Mouse (Mus musculus) hindbrain, embryonic 14.5 days (tissue): ENCODE results near the gene St3gal3. TPM values are rescaled to one million over a fixed set of nuclear protein-coding genes. Genes with fewer than 3 reads are reported as not detected.

Experiments
- ATAC-seq: fragments of 200-750 bp; cut with Nextera tagmentation; 2 replicates; pipeline ENCODE4 v1.8.0; 2017; ENCODE audit warnings: moderate number of reproducible peaks, mild to moderate bottlenecking, moderate TSS enrichment, moderate library complexity; ENCODE audit not compliant: low FRiP score
- DNase-seq: peaks from one replicate; pipeline ENCODE4 v3.0.0-alpha.2; 2015; ENCODE audit warnings: low spot score
- H3K27ac ChIP-seq: fragments of 300-500 bp; sonication (generic); 2 replicates; pipeline ENCODE4 v1.5.1; 2014; ENCODE audit warnings: mild to moderate bottlenecking, moderate library complexity
- H3K27me3 ChIP-seq: fragments of 300-500 bp; sonication (generic); 2 replicates; pipeline ENCODE4 v1.6.1; 2014; ENCODE audit warnings: mild to moderate bottlenecking, low read length, mixed read lengths; ENCODE audit not compliant: control insufficient read depth, insufficient read depth
- H3K36me3 ChIP-seq: fragments of 300-500 bp; sonication (generic); replicated peaks from 2 replicates; pipeline ENCODE4 v1.6.1; 2014; ENCODE audit not compliant: control insufficient read depth, insufficient read depth
- H3K4me1 ChIP-seq: fragments of 300-500 bp; sonication (generic); replicated peaks from 2 replicates; pipeline ENCODE4 v1.6.1; 2014; ENCODE audit warnings: antibody characterized with exemption, low read length, mixed read lengths; ENCODE audit not compliant: control insufficient read depth, insufficient read depth
- H3K4me2 ChIP-seq: fragments of 300-500 bp; sonication (generic); replicated peaks from 2 replicates; pipeline ENCODE4 v1.6.1; 2014; ENCODE audit warnings: mild to moderate bottlenecking, moderate library complexity
- H3K4me3 ChIP-seq: fragments of 300-500 bp; sonication (generic); replicated peaks from 2 replicates; pipeline ENCODE4 v1.5.1; 2014; ENCODE audit warnings: mild to moderate bottlenecking, low read length
- H3K9ac ChIP-seq: fragments of 300-500 bp; sonication (generic); 2 replicates; pipeline ENCODE4 v1.6.1; 2014
- H3K9me3 ChIP-seq: fragments of 300-500 bp; sonication (generic); 2 replicates; pipeline ENCODE4 v1.6.1; 2016; ENCODE audit warnings: low read length; ENCODE audit not compliant: control insufficient read depth
- WGBS: fragments of 180-500 bp; shearing (Covaris S2); extraction: QIAGEN DNeasy Blood & Tissue Kit; methylation state at CpG from one replicate; pipeline ENCODE4 v1.1.7; 2014; 5-methylcytosine and 5-hydroxymethylcytosine counted together
- polyA plus RNA-seq: library from polyadenylated mRNA; unstranded; fragments of >200 nt; fragmentation: Nextera tagmentation; extraction: Ambion mirVana; gene quantifications from 2 replicates; pipeline ENCODE4 v1.2.1, GENCODE M21; 2014

Gene St3gal3
- polyA plus RNA-seq, 1 experiment from 2014 or later, result 11.5 TPM

DNA sequence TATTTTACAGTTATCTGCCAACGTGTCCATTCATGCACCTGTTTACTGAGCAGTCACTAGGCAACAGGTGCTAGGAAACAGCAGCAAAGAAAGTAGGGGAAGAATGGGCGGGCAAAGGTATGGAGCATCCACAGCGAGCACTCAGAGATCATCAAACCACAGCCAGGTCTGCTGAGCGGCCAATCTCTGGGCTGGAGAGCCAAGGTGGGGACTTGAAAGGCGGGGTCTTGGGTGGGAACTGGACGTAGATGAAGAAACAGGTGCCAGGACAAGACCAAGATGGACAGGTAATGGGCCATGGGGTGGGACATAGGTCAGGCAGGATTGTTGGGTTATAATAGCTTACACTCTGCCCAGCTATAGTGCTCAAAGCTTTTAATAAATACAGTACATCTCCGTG lies 109.3 kb downstream of the St3gal3 start:
- 92% methylated on average over 7 of the region's 7 CpGs for WGBS
- H3K36me3 ChIP-seq, result no peaks in the 10 kb centered on the region
- no peak overlapping the region for H3K9ac ChIP-seq
- no peak overlapping the region for H3K27ac ChIP-seq
- H3K27me3 ChIP-seq, result no peaks in the 10 kb centered on the region
- no peak for DNase-seq
- H3K9me3 ChIP-seq, result no peaks in the 10 kb centered on the region
- no peak overlapping the region for H3K4me2 ChIP-seq
- ATAC-seq, result no peak
- H3K4me1 ChIP-seq, result no peaks in the 10 kb centered on the region
- no peak overlapping the region for H3K4me3 ChIP-seq

DNA sequence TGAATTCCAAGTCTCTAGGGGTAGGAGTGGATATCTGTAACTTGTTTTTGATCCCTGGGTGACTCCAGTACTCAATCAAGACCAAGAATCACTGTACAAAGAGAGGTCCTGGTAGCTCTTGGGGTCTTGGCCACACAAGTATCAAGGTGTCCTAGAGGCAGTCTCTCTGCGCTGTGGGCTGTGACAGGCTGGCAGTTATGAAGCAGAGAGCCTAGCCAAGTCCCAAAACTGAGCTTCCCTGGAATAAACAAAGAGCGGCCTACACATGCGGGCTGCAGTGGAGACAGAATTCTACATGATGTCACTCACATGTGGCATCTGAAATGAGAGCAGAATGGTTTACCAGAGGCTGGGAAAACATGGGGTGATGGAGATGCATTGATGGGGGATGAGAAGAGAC lies 111.9 kb downstream of the St3gal3 start:
- H3K27me3 ChIP-seq, result no peaks in the 10 kb centered on the region
- no peak overlapping the region for H3K4me2 ChIP-seq
- H3K4me1 ChIP-seq, result 0 out of 2 replicates have a peak, but pooled peaks cover 3% of the 10 kb centered on the region
- no peaks in the 10 kb centered on the region for H3K9me3 ChIP-seq
- H3K4me3 ChIP-seq, result no peak overlapping the region
- H3K36me3 ChIP-seq, result no peaks in the 10 kb centered on the region
- H3K9ac ChIP-seq, result no peak overlapping the region
- ATAC-seq (no peak), DNase-seq (no peak)
- no peak overlapping the region for H3K27ac ChIP-seq
- WGBS, result 93% methylated on average over 3 of the region's 3 CpGs

DNA sequence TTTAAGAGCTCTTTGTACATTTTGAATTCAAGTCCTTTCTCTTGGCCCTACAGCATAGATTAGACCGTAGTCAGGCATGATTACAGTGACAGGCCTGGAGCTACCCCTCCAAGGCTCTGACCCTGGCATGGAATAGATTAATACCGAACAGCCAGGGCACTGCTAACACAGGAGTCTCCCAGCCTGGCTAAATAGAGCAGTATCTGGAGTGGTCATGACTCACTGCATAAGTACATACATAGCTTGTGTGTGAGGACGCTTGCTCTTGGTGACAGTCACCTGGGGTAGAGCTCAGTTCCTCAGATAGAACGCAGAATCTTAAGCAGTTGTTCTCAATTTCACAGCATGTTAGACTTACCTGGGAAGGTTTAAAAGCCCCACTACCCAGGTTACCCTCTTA lies 112.3 kb downstream of the St3gal3 start:
- H3K36me3 ChIP-seq, result no peaks in the 10 kb centered on the region
- DNase-seq, result no peak
- 0 out of 2 replicates have a peak, but pooled peaks cover 3% of the 10 kb centered on the region for H3K4me1 ChIP-seq
- ATAC-seq, result no peak
- H3K27ac ChIP-seq, result no peak overlapping the region
- H3K27me3 ChIP-seq, result no peaks in the 10 kb centered on the region
- H3K9me3 ChIP-seq, result no peaks in the 10 kb centered on the region
- WGBS, result 89% methylated on average over 4 of the region's 4 CpGs
- H3K9ac ChIP-seq, result no peak overlapping the region
- no peak overlapping the region for H3K4me2 ChIP-seq
- H3K4me3 ChIP-seq, result no peak overlapping the region

DNA sequence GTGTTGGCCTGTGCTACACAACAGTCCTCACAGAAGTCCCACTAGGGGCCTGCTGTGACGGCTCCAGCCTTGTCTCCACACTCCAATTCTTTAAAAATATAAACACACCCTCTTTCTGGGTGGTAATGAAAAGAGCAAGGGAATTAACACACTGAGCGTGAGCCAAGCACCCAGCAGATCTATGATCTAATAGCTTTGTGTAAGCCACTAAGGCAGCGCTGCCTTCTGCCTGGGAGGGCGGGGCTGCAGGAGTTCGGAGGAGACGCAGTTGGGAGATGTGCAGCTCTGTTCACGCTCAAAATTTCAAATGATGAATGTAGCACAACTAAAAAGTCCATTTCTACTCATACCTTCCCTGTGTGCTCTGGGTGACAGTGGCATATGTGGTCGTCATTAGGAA lies 115.1 kb downstream of the St3gal3 start:
- H3K9ac ChIP-seq, result no peak overlapping the region
- peaks cover 13% of the 10 kb centered on the region for H3K4me1 ChIP-seq
- H3K27ac ChIP-seq, result no peak overlapping the region
- H3K4me3 ChIP-seq, result no peak overlapping the region
- H3K4me2 ChIP-seq, result no peak overlapping the region
- ATAC-seq (no peak), DNase-seq (no peak)
- H3K27me3 ChIP-seq, result no peaks in the 10 kb centered on the region
- H3K9me3 ChIP-seq, result no peaks in the 10 kb centered on the region
- 72% methylated on average over 8 of the region's 8 CpGs for WGBS
- no peaks in the 10 kb centered on the region for H3K36me3 ChIP-seq

DNA sequence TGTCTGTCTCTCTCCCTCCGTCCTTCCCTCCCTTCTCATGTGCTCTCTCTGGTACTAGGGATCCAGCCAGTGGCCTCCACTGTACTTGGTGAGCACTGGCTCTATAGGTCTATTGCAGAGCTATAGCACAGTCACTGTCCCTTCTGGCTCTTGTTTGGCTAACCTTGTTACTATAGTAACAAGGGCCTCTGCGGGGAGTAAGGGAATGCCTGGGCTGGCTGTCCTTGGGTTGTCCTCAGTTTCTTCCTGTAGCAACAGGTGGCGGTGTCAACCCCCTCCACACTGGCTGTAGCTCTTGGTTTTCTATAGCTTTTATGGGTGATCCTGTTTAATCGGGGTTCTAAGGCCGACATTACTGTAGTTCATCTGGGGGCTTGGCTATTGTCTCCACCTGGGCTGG lies 115.5 kb downstream of the St3gal3 start:
- Histone ChIP-seq H3K4me1 (peaks cover 13% of the 10 kb centered on the region), H3K27ac (no peak overlapping the region), H3K36me3 (no peaks in the 10 kb centered on the region), H3K9ac (no peak overlapping the region), H3K4me2 (no peak overlapping the region), H3K9me3 (no peaks in the 10 kb centered on the region), H3K27me3 (no peaks in the 10 kb centered on the region), H3K4me3 (no peak overlapping the region)
- ATAC-seq (no peak; the same call in 1 of the 2 replicates), DNase-seq (no peak)
- WGBS, result 72% methylated on average over 5 of the region's 5 CpGs

DNA sequence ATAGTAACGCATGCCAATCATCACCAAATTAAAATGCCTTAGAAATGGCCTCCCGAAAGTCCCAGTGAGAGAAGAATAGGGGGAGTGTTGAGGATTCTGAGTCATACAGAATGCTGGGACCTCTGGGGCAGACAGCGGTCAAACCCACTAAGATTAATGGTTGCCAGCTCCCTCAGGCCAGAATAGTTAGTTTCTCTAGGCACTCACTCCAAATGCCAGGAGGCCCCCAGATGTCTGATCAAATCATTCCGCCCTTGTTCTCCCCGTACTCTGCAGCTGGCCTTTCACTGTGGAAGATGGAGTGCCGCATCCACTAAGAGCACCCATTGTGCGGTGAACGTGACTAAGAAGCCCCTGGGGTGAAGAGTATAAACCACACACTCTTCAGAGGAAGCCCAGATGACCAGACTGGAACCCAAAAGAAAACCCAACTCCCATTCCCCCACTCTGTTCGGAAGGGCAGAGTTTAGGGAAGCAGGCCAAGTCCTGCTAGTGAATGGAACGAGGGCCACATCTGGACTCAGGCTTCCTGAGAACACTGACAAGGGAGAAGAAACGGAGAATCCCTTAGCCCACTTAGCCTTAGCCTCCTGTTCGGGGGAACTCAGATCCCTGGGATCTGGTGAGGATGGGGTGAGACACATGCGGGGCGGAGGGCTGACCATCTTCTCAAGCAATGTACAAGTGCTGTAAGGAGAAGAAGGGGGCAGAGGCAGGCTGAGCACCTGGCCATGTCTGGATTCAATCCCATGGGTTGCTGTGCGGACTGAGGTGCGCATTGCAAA lies 117.5 kb downstream of the St3gal3 start:
- WGBS, result 56% methylated on average over 16 of the region's 16 CpGs
- no peak overlapping the region for H3K4me2 ChIP-seq
- H3K4me1 ChIP-seq, result peaks cover 13% of the 10 kb centered on the region
- ATAC-seq, result no peak
- H3K9ac ChIP-seq, result no peak overlapping the region
- no peak for DNase-seq
- no peak overlapping the region for H3K27ac ChIP-seq
- no peak overlapping the region for H3K4me3 ChIP-seq
- no peaks in the 10 kb centered on the region for H3K27me3 ChIP-seq
- no peaks in the 10 kb centered on the region; the same call in 1 of the 2 replicates for H3K36me3 ChIP-seq
- no peaks in the 10 kb centered on the region for H3K9me3 ChIP-seq

DNA sequence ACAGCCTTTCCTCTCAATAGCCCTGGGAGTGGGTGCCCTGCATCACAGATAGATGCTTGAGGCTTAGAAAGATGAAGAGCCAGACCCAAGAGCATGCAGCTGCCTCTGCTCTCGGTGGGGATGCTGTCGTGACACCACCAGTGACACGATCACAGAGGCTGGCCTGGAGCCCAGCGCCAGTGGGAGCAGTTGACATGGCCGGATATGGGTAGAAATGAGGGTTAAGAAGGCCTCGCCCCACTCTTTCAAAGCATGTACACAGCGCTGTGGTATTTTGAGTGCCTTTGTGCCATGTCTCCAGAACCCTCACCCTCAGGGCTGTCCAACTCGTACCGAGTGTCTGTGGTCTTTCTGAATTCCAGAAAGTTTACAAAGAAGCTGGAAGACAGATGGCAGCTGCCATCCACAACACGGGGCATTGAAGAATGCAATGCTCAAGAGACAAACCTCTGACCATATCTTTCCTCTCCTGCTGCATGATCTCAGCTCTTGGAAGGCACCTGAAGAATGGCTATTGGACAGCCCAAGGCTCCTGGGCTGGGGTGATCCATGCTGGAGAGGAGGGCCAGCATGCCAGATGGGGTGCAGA lies 118.3 kb downstream of the St3gal3 start:
- WGBS, result 58% methylated on average over 10 of the region's 10 CpGs
- DNase-seq (no peak), ATAC-seq (no peak)
- Histone ChIP-seq H3K4me3 (no peak overlapping the region), H3K4me2 (no peak overlapping the region), H3K36me3 (no peaks in the 10 kb centered on the region; the same call in 1 of the 2 replicates), H3K27ac (no peak overlapping the region), H3K9ac (no peak overlapping the region), H3K27me3 (no peaks in the 10 kb centered on the region), H3K9me3 (no peaks in the 10 kb centered on the region), H3K4me1 (peaks cover 13% of the 10 kb centered on the region)

DNA sequence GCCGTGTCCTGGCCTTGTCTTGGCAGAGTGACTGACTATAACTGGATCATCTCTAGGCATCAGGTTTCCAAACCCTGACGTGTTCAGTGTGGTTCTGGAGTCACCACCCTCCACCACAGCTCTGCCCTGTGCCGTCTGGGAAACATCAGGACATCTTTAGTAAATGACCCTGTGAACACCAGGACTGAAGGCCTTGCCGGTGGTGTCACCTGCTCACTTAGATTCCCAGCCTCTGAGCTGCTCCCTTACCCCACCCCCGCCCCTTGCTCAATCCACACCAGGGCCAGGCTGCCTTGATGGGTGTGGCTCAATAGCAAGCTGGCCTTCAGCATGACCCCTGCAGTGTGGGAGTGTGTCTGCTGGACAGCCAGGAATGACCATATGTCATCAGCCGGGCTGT lies 119.1 kb downstream of the St3gal3 start:
- Histone ChIP-seq H3K4me1 (peaks cover 13% of the 10 kb centered on the region), H3K4me3 (no peak overlapping the region), H3K36me3 (no peaks in the 10 kb centered on the region; the same call in 1 of the 2 replicates), H3K27ac (no peak overlapping the region), H3K27me3 (no peaks in the 10 kb centered on the region), H3K9me3 (no peaks in the 10 kb centered on the region), H3K9ac (no peak overlapping the region), H3K4me2 (no peak overlapping the region)
- no peak for DNase-seq
- no peak for ATAC-seq
- 44% methylated on average over 6 of the region's 6 CpGs for WGBS

DNA sequence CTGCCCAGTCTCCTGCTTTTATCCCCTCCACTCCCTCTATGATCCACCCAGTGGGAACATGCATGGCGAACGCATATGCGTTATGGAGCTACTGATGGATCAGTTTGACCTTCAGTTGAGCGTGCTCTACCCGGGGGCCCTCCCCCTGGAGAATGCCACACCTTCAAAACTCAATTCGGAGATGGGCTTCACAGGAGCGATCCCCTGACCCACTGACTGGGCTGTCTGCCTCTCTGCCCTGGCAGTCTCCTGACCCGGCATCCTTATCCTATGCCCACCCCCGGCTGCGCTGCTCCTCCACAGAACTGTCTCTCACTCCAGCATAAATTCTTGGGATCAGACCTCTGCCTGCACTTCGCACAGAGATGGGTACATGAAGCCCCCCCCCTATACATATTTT lies 119.6 kb downstream of the St3gal3 start:
- ATAC-seq (no peak), DNase-seq (no peak)
- Histone ChIP-seq H3K4me1 (peaks cover 13% of the 10 kb centered on the region), H3K27ac (no peak overlapping the region), H3K9me3 (no peaks in the 10 kb centered on the region), H3K27me3 (no peaks in the 10 kb centered on the region), H3K4me3 (no peak overlapping the region), H3K9ac (no peak overlapping the region), H3K4me2 (no peak overlapping the region), H3K36me3 (no peaks in the 10 kb centered on the region; the same call in 1 of the 2 replicates)
- WGBS, result 91% methylated on average over 11 of the region's 11 CpGs
